Mouse (Mus musculus) liver, postnatal 0 days (tissue): ENCODE data around the gene Hist1h1a.

Experiments
- CTCF ChIP-seq: sonication (generic); IDR thresholded peaks from 2 replicates; pipeline ENCODE4 v1.5.1; 2016; ENCODE audit warnings: antibody characterized with exemption, low read depth
- EP300 ChIP-seq: IDR thresholded peaks from 2 replicates; pipeline ENCODE4 v1.6.1; 2016; ENCODE audit warnings: antibody characterized with exemption, low read depth, mild to moderate bottlenecking

GRCm38 (mm10) chr13:23750839-23751477 is 12.5 kb upstream of the Hist1h1a start, which contains the start of gene Hist1h2ab:
- peak; percentile 25 for TF ChIP-seq CTCF
- peak; percentile 76 for TF ChIP-seq EP300
